Mouse (Mus musculus) myocyte (in vitro differentiated cells): ENCODE results near the gene Morn1. TPM values are rescaled to one million over a fixed set of nuclear protein-coding genes. Genes with fewer than 3 reads are reported as not detected.

Experiments
- H3K27me3 ChIP-seq: one replicate; pipeline ENCODE4 v1.6.1; 2011; ENCODE audit not compliant: control insufficient read depth, insufficient read depth, insufficient read length
- H3K36me3 ChIP-seq: one replicate; pipeline ENCODE4 v1.6.1; 2011; ENCODE audit not compliant: control insufficient read depth, insufficient read depth
- H3K4me2 ChIP-seq: one replicate; pipeline ENCODE4 v1.6.1; 2011; ENCODE audit warnings: low read depth, control low read depth
- H3K4me3 ChIP-seq: one replicate; pipeline ENCODE4 v1.5.1; 2011; ENCODE audit warnings: mild to moderate bottlenecking, control low read depth, moderate library complexity
- H3K79me2 ChIP-seq: one replicate; pipeline ENCODE4 v1.6.1; 2011; ENCODE audit not compliant: control insufficient read depth, insufficient read depth
- H3ac ChIP-seq: one replicate; pipeline ENCODE4 v1.6.1; 2011; ENCODE audit not compliant: control insufficient read depth, insufficient read length
- CEBPB ChIP-seq: IDR thresholded peaks from 2 replicates; pipeline ENCODE4 v1.6.1; 2011; ENCODE audit warnings: mild to moderate bottlenecking, moderate library complexity; ENCODE audit not compliant: poor library complexity, insufficient read depth, severe bottlenecking
- E2F4 ChIP-seq: IDR thresholded peaks from one replicate; pipeline ENCODE4 v1.6.1; 2011; ENCODE audit warnings: mild to moderate bottlenecking, control low read depth, moderate library complexity; ENCODE audit not compliant: insufficient read depth
- MAX ChIP-seq: IDR thresholded peaks from one replicate; pipeline ENCODE4 v1.6.1; 2011; ENCODE audit warnings: low read depth, mild to moderate bottlenecking, control low read depth
- MYOD1 ChIP-seq, 3 experiments: IDR thresholded peaks; one replicate each; pipeline ENCODE4 v1.6.1; 2011; ENCODE audit warnings: control low read depth in 2 of 3, low read depth in 2 of 3, mild to moderate bottlenecking in 2 of 3, moderate library complexity in 1 of 3; ENCODE audit not compliant: insufficient read length in 2 of 3, control insufficient read depth in 1 of 3
- MYOG ChIP-seq, 3 experiments: IDR thresholded peaks; one replicate each; pipeline ENCODE4 v1.6.1; 2011; ENCODE audit warnings: control low read depth in 2 of 3, low read depth in 2 of 3, mild to moderate bottlenecking in 2 of 3; ENCODE audit not compliant: insufficient read length in 2 of 3, control insufficient read depth in 1 of 3, insufficient read depth in 1 of 3
- POLR2A ChIP-seq: IDR thresholded peaks from one replicate; pipeline ENCODE4 v1.6.1; 2011; ENCODE audit warnings: low read depth, mild to moderate bottlenecking, control low read depth, moderate library complexity; ENCODE audit not compliant: insufficient read length
- POLR2AphosphoS2 ChIP-seq: IDR thresholded peaks from one replicate; pipeline ENCODE4 v1.6.1; 2011; ENCODE audit warnings: low read depth, control low read depth; ENCODE audit not compliant: insufficient read length
- REST ChIP-seq: IDR thresholded peaks from one replicate; pipeline ENCODE4 v1.6.1; 2011; ENCODE audit warnings: mild to moderate bottlenecking, control low read depth, moderate library complexity; ENCODE audit not compliant: insufficient read depth, insufficient read length
- SRF ChIP-seq: IDR thresholded peaks from one replicate; pipeline ENCODE4 v1.6.1; 2011; ENCODE audit warnings: low read depth; ENCODE audit not compliant: control insufficient read depth, insufficient read length
- TCF12 ChIP-seq: IDR thresholded peaks from one replicate; pipeline ENCODE4 v1.6.1; 2011; ENCODE audit warnings: mild to moderate bottlenecking, control low read depth; ENCODE audit not compliant: poor library complexity, insufficient read depth, severe bottlenecking
- TCF3 ChIP-seq: IDR thresholded peaks from one replicate; pipeline ENCODE4 v1.6.1; 2011; ENCODE audit warnings: low read depth, control low read depth; ENCODE audit not compliant: insufficient read length
- USF1 ChIP-seq: IDR thresholded peaks from one replicate; pipeline ENCODE4 v1.6.1; 2011; ENCODE audit warnings: low read depth, mild to moderate bottlenecking, control low read depth, moderate library complexity
- polyA plus RNA-seq: library from polyadenylated mRNA; unstranded; fragments of >200 nt; fragmentation: generic; extraction: Trizol; gene quantifications from one replicate; pipeline ENCODE4 v1.2.1, GENCODE M21; 2012; ENCODE audit warnings: missing spikeins

The Morn1 gene
- polyA plus RNA-seq, 1 experiment = 2.6 TPM

DNA sequence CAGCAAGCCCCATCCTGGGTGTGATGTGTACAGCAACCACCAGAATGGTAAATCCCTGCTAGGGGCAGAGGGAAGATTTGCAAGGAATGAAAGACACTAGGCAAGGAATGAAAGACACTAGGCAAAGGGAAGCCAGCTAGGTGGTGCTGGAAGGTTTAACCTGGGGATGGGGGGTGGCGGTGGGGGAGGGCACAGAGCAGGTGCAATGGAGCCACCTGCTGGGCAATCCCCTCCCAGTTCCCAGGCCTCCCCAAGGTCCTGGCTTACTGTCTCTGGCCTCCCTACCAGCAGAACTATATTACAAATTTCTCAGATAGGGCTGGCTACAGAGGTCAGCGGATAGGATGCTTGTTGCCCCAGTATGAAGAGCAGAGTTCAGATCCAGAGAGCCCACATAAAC is 21.9 kb upstream of the Morn1 start:
- Histone ChIP-seq H3K27me3 (peaks cover 46% of the 10 kb centered on the region), H3K79me2 (peaks cover 5% of the 10 kb centered on the region), H3ac (no peak overlapping the region), H3K4me2 (no peak overlapping the region), H3K4me3 (no peak overlapping the region), H3K36me3 (peaks cover 2% of the 10 kb centered on the region)
- TF ChIP-seq E2F4 (no peak), POLR2A (no peak), SRF (no peak), USF1 (no peak), TCF3 (no peak), REST (no peak), MYOD1 (IDR thresholded peaks at IDR 0.05; ENCODE audit: control insufficient read depth in 1 of 3, insufficient read length in 2 of 3, low read depth in 2 of 3) (no peak), CEBPB (no peak), MAX (no peak), TCF12 (no peak), MYOG (IDR thresholded peaks at IDR 0.05; ENCODE audit: control insufficient read depth in 1 of 3, insufficient read depth in 1 of 3, insufficient read length in 2 of 3, low read depth in 2 of 3) (no peak), POLR2AphosphoS2 (no peak)

GRCm38 (mm10) chr4:155065970-155066833 is 20.2 kb upstream of the Morn1 start:
- Histone ChIP-seq H3K79me2 (peaks cover 5% of the 10 kb centered on the region), H3K27me3 (peaks cover 33% of the 10 kb centered on the region), H3K36me3 (peaks cover 3% of the 10 kb centered on the region), H3ac (peak overlapping the region; percentile 32), H3K4me2 (peak overlapping the region; percentile 94), H3K4me3 (peak overlapping the region; percentile 59)
- TF ChIP-seq USF1 (peak; percentile 68), TCF12 (no peak), MYOD1 (IDR thresholded peaks at IDR 0.05; ENCODE audit: control insufficient read depth in 1 of 3, insufficient read length in 2 of 3, low read depth in 2 of 3) (no peak), CEBPB (peak; percentile 36; the same call in 1 of the 2 replicates)

GRCm38 (mm10) chr4:155066834-155067522 is 19.4 kb upstream of the Morn1 start, which contains the start of gene Pex10:
Gene Pex10 (plus strand): TSS chr4:155067016.
- H3K4me3 ChIP-seq = peak within 1 kb of the TSS; percentile 59
- peak within 1 kb of the TSS; percentile 99 for H3K4me2 ChIP-seq
- peaks cover 5% of the 10 kb centered on the region for H3K79me2 ChIP-seq

DNA sequence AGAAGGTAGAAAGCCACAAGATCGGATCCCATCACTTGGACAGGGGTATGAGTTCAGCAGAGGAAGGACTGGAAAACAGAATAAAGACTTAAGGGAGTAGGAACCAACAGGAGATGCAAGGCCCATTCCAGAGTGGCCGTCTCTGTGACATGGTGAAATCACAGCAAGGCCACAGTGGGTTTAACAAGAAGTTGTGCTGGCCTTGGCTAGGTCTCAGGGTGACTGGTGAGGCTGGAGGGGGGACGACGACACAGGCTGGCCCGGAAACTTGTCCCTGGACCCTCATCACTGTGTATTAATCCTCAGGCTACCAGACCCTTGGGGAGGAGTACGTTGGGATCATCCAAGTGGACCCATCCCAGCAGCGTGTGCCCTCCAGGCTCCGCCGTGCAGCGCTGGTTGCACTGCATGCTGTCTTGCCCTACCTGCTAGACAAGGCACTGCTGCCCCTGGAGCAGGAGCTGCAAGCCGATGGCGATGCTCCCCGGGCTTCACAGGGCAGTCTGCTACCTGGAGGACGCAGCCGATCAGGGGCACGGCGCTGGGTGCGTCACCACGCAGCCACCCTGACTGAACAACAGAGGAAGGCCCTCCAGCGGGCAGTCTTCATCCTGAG is 17.9 kb upstream of the Morn1 start:
- Histone ChIP-seq H3K79me2 (peaks cover 5% of the 10 kb centered on the region), H3K4me2 (no peak overlapping the region), H3K27me3 (peaks cover 10% of the 10 kb centered on the region), H3K36me3 (peaks cover 13% of the 10 kb centered on the region), H3ac (no peak overlapping the region), H3K4me3 (no peak overlapping the region)
- peak; percentile 83 for TF ChIP-seq POLR2AphosphoS2
- TF ChIP-seq POLR2A = peak; percentile 10
- no peak for TF ChIP-seq TCF12

More at GRCm38 (mm10) chr4:155066834-155067522, 19.4 kb upstream of the Morn1 start, which contains the start of gene Pex10:
- Histone ChIP-seq H3K27me3 (peaks cover 25% of the 10 kb centered on the region), H3ac (peak within 1 kb of the TSS; percentile 32), H3K36me3 (peaks cover 6% of the 10 kb centered on the region)
- TF ChIP-seq E2F4 (no peak), POLR2AphosphoS2 (peak; percentile 97), MYOD1 (IDR thresholded peaks at IDR 0.05; ENCODE audit: control insufficient read depth in 1 of 3, insufficient read length in 2 of 3, low read depth in 2 of 3) (peak in 2 of 3 experiments; percentile 14 to 42), MYOG (IDR thresholded peaks at IDR 0.05; ENCODE audit: control insufficient read depth in 1 of 3, insufficient read depth in 1 of 3, insufficient read length in 2 of 3, low read depth in 2 of 3) (peak in 2 of 3 experiments; percentile 45 to 70), TCF3 (no peak), POLR2A (peak; percentile 96)

- TF ChIP-seq POLR2A (peak; percentile 26), POLR2AphosphoS2 (peak; percentile 84), MAX (no peak)
- Histone ChIP-seq H3K4me3 (no peak overlapping the region), H3K36me3 (peaks cover 18% of the 10 kb centered on the region), H3K79me2 (peaks cover 5% of the 10 kb centered on the region), H3K27me3 (peaks cover 3% of the 10 kb centered on the region), H3K4me2 (no peak overlapping the region), H3ac (no peak overlapping the region)
Observed at GRCm38 (mm10) chr4:155069191-155069590, 17.2 kb upstream of the Morn1 start.
